Mouse (Mus musculus): ENCODE results near the gene Gar1. TPM values are rescaled to one million over a fixed set of nuclear protein-coding genes. Genes with fewer than 3 reads are reported as not detected.

Gene Gar1
- total and polyA plus RNA-seq, 3 experiments: 45.7 to 381 (median 90.7) TPM

GRCm38 (mm10) chr3:129879131-129879757 is 48.0 kb upstream of the Gar1 start:
- Histone ChIP-seq H3K27me3 (replicated peaks) (no peaks in the 10 kb centered on the region), H3K9me3 (replicated peaks; ENCODE audit: low read length) (no peaks in the 10 kb centered on the region), H3K27ac (ENCODE audit: insufficient read depth, low read depth) (peak overlapping the region; percentile 57; the same call in 1 of the 2 replicates), H3K9ac (ENCODE audit: insufficient read depth, low read depth) (peak overlapping the region; percentile 87), H3K4me2 (ENCODE audit: insufficient read depth, low read depth, poor library complexity, severe bottlenecking) (peak overlapping the region; percentile 79), H3K4me1 (ENCODE audit: control insufficient read depth in 1 of 2, insufficient read depth in 2 of 2) (peaks cover 19 to 46% of the 10 kb centered on the region in 2 experiments; a peak in 3 of 4 replicates), H3K36me3 (replicated peaks in 1 of 2; ENCODE audit: control insufficient read depth in 1 of 2, insufficient read depth in 1 of 2, low read length in 1 of 2) (peaks cover 0 to 13% of the 10 kb centered on the region in 2 experiments), H3K79me2 (replicated peaks; ENCODE audit: control insufficient read depth, extremely low read depth, insufficient read depth, poor library complexity, severe bottlenecking) (peaks cover 7% of the 10 kb centered on the region; the same call in 1 of the 2 replicates), H3K4me3 (replicated peaks in 1 of 3; ENCODE audit: low read depth in 2 of 3, low read length in 2 of 3, poor library complexity in 1 of 3) (peak overlapping the region; percentile 78 to 96 (median 80))
- dilution Hi-C loops (cut with MboI; ENCODE audit: extremely low pct_ligation_motif_present, extremely low pct_unique_long_range_greater_than_20kb, low sequenced_read_pairs): no loop called here
- TF ChIP-seq JUN (IDR thresholded peaks at IDR 0.05; ENCODE audit: insufficient read depth, low read depth, low read length): no peak
- TF ChIP-seq RAD21 (IDR thresholded peaks at IDR 0.05; ENCODE audit: low read depth, low read length): no peak
- no peak for TF ChIP-seq ZNF384 (IDR thresholded peaks at IDR 0.05; ENCODE audit: low read depth, low read length)
- peak; percentile 91 for TF ChIP-seq BHLHE40 (IDR thresholded peaks at IDR 0.05; ENCODE audit: low read depth, low read length)
- TF ChIP-seq NRF1 (IDR thresholded peaks at IDR 0.05; ENCODE audit: low read depth, low read length): 0 out of 2 replicates have a peak, but pooled peaks have one; percentile 21
- 0 out of 2 replicates have a peak, but pooled peaks have one; percentile 43 for TF ChIP-seq MYC (IDR thresholded peaks at IDR 0.05; ENCODE audit: low read depth, low read length)
- TF ChIP-seq USF1 (IDR thresholded peaks at IDR 0.05; ENCODE audit: low read depth, low read length): no peak
- no peak for TF ChIP-seq MEF2A (IDR thresholded peaks at IDR 0.05; ENCODE audit: borderline replicate concordance, low read depth, low read length)
- no peak for TF ChIP-seq MAX (IDR thresholded peaks at IDR 0.05; ENCODE audit: low read length)
- no peak for TF ChIP-seq POLR2A (IDR thresholded peaks at IDR 0.05; ENCODE audit: low read depth, low read length)
- TF ChIP-seq POLR2AphosphoS2 (IDR thresholded peaks at IDR 0.05; ENCODE audit: low read depth, low read length): no peak
- no peak for TF ChIP-seq UBTF (IDR thresholded peaks at IDR 0.05; ENCODE audit: low read depth, low read length)
- no peak for TF ChIP-seq SMC3 (IDR thresholded peaks at IDR 0.05; ENCODE audit: low read depth, low read length)
- no peak for TF ChIP-seq CHD1 (IDR thresholded peaks at IDR 0.05; ENCODE audit: low read depth, low read length)
- TF ChIP-seq MAZ (IDR thresholded peaks at IDR 0.05; ENCODE audit: low read depth, low read length): no peak
- TF ChIP-seq HCFC1 (IDR thresholded peaks at IDR 0.05; ENCODE audit: low read depth, low read length): no peak
- 0 out of 2 replicates have a peak, but pooled peaks have one; percentile 26 for TF ChIP-seq CHD2 (IDR thresholded peaks at IDR 0.05; ENCODE audit: low read length)
- TF ChIP-seq RCOR1 (conservative IDR thresholded peaks at IDR 0.05; ENCODE audit: low read depth, low read length): no peak
- no peak for TF ChIP-seq USF2 (conservative IDR thresholded peaks at IDR 0.05; ENCODE audit: low read depth, low read length)
- TF ChIP-seq ELF1 (IDR thresholded peaks at IDR 0.05; ENCODE audit: low read depth, low read length): no peak
- TF ChIP-seq GABPA (IDR thresholded peaks at IDR 0.05; ENCODE audit: insufficient replicate concordance, low read depth, low read length): no peak
- TF ChIP-seq ZKSCAN1 (IDR thresholded peaks at IDR 0.05; ENCODE audit: borderline replicate concordance, low read depth, low read length): no peak
- no peak for TF ChIP-seq JUND (conservative IDR thresholded peaks at IDR 0.05; ENCODE audit: low read depth, low read length)
- no peak for TF ChIP-seq TBP (conservative IDR thresholded peaks at IDR 0.05; ENCODE audit: low read depth, low read length)
- TF ChIP-seq E2F4 (IDR thresholded peaks at IDR 0.05; ENCODE audit: insufficient replicate concordance, low read depth, low read length): no peak
- DNase-seq (ENCODE audit: extremely low read depth): peak; percentile 40
- in situ Hi-C loops (cut with MboI; ENCODE audit: low pct_ligation_motif_present, low pct_unique_long_range_greater_than_20kb, low sequenced_read_pairs): no loop called here

Measured in CH12.LX (cell line).